Mouse (Mus musculus) adrenal gland, adult 18-20 months (tissue): ENCODE data around the gene Olfr46. TPM values are rescaled to one million over a fixed set of nuclear protein-coding genes. Genes with fewer than 3 reads are reported as not detected.
"Not testable (repeated sequence)": the region's sequence is repeated elsewhere in the genome, so short reads cannot be mapped to it uniquely, and the experiment has no call there.

Experiments
- DNase-seq, 2 experiments: peaks; one replicate each; pipeline ENCODE4 v3.0.0; 2021 to 2022; ENCODE audit warnings: low spot score in 2 of 2
- long read RNA-seq, 2 experiments: library from polyadenylated mRNA; stranded (forward); transcript quantifications; one replicate each; pipeline ENCODE4 v2.0.0; 2021
- total RNA-seq, 2 experiments: library from RNA; stranded (reverse); gene quantifications; 1 replicate in 1 of 2; 2 replicates in 1 of 2; pipeline ENCODE4 v1.2.3; 2021

The Olfr46 gene
- total RNA-seq = not detected
- long read RNA-seq, experiment 1 = 0 reads
- long read RNA-seq, experiment 2 = 0 reads

GRCm38 (mm10) chr7:140600969-140601368 lies at the start of gene Olfr46:
Gene Olfr46 (plus strand): TSS chr7:140601269.
- DNase-seq = not testable (repeated sequence)

GRCm38 (mm10) chr7:140567586-140567985 lies 33.5 kb upstream of the Olfr46 start, which contains the start of gene Olfr538:
Gene Olfr538 (plus strand): TSS chr7:140567886.
- DNase-seq = no peak

- not testable (repeated sequence) for DNase-seq
Measured at GRCm38 (mm10) chr7:140628670-140629069, 27.6 kb downstream of the Olfr46 start, which contains the start of gene Olfr61. Gene Olfr61 (plus strand): TSS chr7:140628970.

- DNase-seq = no peak
Measured at GRCm38 (mm10) chr7:140630559-140630958, 29.5 kb downstream of the Olfr46 start.

GRCm38 (mm10) chr7:140646152-140646551 lies 45.1 kb downstream of the Olfr46 start, which contains the start of gene Olfr53:
Gene Olfr53 (plus strand): TSS chr7:140646452.
- DNase-seq = no peak

- DNase-seq = no peak
Measured at GRCm38 (mm10) chr7:140659630-140660029, 58.6 kb downstream of the Olfr46 start, which contains the start of gene Olfr539. Gene Olfr539 (plus strand): TSS chr7:140659930.

Other genes starting within 250 kb of the Olfr46 start
- not detected for gene Olfr60, start 239.6 kb upstream of the Olfr46 start, total RNA-seq
- gene Olfr530, start 224.9 kb upstream of the Olfr46 start, total RNA-seq = not detected
- not detected for gene Olfr531, start 198.4 kb upstream of the Olfr46 start, total RNA-seq
- not detected for gene Olfr532, start 179.6 kb upstream of the Olfr46 start, total RNA-seq
- gene Olfr533, start 137.9 kb upstream of the Olfr46 start, total RNA-seq = not detected
- gene Olfr535, start 117.1 kb upstream of the Olfr46 start, total RNA-seq = not detected
- gene Olfr536, start 93.9 kb upstream of the Olfr46 start, total RNA-seq = not detected
- not detected for gene Olfr538, start 33.4 kb upstream of the Olfr46 start, total RNA-seq
- gene Olfr61, start 27.7 kb downstream of the Olfr46 start, total RNA-seq = not detected
- gene Olfr53, start 45.2 kb downstream of the Olfr46 start, total RNA-seq = not detected
- gene Olfr539, start 58.7 kb downstream of the Olfr46 start, total RNA-seq = under 1 TPM in 1 of 2 experiments, not detected in 1; 0.03 TPM
- gene Olfr45, start 80.7 kb downstream of the Olfr46 start, total RNA-seq = not detected
- gene Olfr541, start 96.0 kb downstream of the Olfr46 start, total RNA-seq = not detected
- 100 to 1,000 TPM; 200 to 317 TPM for gene Cyp2e1, start 162.5 kb downstream of the Olfr46 start, total RNA-seq
- gene Syce1, start 186.6 kb downstream of the Olfr46 start, total RNA-seq = under 1 TPM in 1 of 2 experiments, not detected in 1; 0.19 TPM
- 1 to 10 TPM; 2.0 to 2.8 TPM for gene Zfp941, start 220.9 kb downstream of the Olfr46 start, total RNA-seq
- 1 to 10 TPM in 1 of 2 experiments, under 1 TPM in 1; 0.76 to 1.1 TPM for gene Urah, start 233.7 kb downstream of the Olfr46 start, total RNA-seq
- not detected for gene Scgb1c1, start 244.3 kb downstream of the Olfr46 start, total RNA-seq
- gene Odf3, start 246.5 kb downstream of the Olfr46 start, total RNA-seq = under 1 TPM; 0.26 to 0.40 TPM